Mouse (Mus musculus): ENCODE results near the gene Tacr2.

The Tacr2 gene

DNA sequence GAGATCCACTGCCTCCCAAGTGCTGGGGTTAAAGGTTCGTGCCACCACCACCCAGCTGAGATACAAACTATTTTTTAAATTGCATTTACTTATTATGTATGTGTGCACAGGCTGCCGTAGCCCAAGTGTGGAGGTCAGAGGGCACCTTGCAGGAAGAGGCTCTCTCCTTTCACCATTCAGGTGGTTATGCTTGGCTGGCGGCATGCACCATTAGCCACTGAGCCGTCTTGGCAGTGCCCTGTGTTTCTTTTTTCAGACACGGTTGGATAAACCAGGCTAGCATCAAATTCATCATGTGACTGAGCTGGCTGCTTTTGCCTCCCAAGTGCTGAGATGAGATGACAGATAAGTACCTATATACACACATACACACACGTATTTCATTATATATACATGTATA is 13.0 kb upstream of the Tacr2 start:
- DNase-seq (ENCODE audit: low spot score in 2 of 2): no peak

GRCm38 (mm10) chr10:62242358-62242757 is 9.9 kb upstream of the Tacr2 start:
- DNase-seq (ENCODE audit: low spot score in 2 of 2): peak in 1 of 2 experiments; percentile 25

- DNase-seq (ENCODE audit: low spot score in 2 of 2): peak; percentile 43 to 71
Measured at GRCm38 (mm10) chr10:62242896-62243295, 9.3 kb upstream of the Tacr2 start.

DNA sequence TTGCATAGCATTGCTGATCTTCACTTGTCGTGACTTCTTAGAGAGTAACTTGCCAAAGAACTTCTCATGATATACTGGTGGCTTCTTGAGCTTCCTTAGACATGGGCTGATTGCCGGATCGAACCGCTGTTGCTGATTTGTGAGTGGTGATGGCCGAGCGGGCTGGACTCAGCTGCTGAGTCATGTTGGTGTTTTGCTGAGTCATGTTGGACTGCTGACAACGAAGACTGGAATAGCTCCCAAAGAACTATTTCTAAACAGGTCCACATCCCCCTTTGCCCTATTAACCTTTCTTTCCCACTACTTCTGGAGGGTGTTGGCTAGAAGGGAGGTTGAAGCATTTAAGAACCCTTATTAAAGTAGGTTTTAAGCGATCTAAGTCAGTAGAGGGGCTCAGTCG is 8.2 kb upstream of the Tacr2 start:
- no peak for DNase-seq (ENCODE audit: low spot score in 2 of 2)

DNA sequence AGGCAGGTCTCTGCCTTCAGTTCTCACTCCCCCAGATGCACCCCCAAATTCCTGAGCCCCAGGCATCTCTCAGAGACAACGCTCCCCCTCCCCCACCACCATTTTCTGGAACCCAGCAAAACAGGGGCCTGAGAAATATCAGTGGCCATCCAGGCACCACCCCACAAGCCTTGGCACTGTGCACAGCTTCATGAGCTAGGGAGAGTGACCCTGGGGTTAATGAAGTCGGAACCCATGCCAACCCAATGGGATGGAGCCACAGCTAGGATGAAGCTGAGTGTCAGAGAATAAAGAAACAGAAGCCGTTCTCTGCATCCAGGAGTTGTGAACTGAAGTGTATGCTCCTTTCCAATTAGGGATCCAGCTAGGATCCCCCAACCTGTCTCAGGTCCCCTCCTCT is 5.1 kb upstream of the Tacr2 start:
- DNase-seq (ENCODE audit: low spot score in 2 of 2): no peak

DNA sequence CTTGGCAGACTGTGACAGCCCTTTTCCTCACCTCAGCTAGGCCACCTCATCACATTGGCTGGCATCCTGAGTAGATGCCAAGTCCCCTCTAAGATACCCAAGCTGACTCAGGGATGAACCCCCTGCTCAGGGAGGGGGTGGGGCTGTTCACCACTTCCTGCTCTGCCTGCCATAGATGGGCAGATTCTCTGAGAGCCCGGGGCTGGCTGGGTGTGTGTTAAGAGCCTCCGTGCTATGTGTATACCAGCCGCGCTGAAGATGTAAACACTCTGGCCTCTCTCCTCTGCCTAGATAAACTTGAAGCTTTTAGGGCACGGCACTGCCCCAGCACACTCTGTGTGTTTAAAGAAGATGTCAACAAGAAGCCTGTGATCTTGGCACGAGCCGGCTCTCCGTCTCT is 4.4 kb upstream of the Tacr2 start:
- no peak for DNase-seq (ENCODE audit: low spot score in 2 of 2)

DNA sequence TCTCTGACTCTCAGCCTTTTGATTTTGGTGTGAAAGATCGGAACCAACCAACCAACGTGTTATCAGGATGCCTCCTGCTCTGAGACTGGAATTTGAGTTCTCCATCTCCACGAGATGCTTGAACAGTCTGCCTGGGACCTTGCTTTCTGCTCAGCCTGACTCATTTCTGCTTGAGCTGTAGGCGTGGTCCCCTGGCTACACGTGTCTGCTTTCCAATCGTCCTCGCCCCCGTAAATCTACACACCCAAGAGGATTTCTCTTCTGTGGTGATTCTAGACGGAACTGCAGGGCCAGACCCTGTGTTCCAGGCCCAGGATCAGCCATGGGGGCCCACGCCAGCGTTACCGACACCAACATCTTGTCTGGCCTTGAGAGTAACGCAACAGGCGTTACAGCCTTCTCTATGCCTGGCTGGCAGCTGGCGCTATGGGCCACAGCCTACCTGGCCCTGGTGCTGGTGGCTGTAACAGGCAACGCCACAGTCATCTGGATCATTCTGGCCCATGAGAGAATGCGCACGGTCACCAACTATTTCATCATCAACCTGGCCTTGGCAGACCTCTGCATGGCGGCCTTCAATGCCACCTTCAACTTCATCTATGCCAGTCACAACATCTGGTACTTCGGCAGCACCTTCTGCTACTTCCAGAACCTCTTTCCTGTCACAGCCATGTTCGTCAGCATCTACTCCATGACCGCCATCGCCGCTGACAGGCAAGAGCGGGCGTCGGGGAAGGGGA is 428 bp downstream of the Tacr2 start:
- DNase-seq (ENCODE audit: low spot score in 2 of 2): no peak

- DNase-seq (ENCODE audit: low spot score in 2 of 2): no peak
Measured at GRCm38 (mm10) chr10:62258298-62258697, 6.1 kb downstream of the Tacr2 start.

DNA sequence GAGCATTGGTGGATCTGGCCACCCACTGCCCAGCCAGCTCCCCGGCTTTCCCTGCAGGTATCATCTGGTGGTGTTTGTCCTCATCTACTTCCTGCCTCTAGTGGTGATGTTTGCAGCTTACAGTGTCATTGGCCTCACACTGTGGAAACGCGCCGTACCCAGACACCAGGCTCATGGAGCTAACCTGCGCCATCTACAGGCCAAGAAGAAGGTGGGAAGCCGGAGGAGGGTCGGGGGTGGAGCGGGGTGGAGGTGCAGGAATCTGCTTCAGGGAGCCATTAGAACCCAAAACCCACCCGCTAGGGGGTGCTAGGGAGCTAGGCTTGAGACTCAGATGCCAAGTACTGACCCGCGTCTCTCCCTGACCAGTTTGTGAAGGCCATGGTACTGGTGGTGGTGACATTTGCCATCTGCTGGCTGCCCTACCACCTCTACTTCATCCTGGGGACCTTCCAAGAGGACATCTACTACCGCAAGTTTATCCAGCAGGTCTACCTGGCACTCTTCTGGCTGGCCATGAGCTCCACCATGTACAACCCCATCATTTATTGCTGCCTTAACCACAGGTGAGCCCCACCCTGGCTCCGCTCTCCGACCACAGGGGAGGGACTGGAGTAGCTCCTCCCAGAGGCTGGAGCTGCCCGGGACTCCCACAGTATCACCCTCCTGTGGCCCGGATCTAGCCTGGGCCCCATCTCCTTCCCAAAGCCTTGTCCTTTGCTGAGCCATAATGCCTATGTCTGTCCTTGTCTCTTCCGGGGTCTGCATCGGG is 9.1 kb downstream of the Tacr2 start:
- DNase-seq (ENCODE audit: low spot score in 2 of 2): peak; percentile 48 to 56

DNA sequence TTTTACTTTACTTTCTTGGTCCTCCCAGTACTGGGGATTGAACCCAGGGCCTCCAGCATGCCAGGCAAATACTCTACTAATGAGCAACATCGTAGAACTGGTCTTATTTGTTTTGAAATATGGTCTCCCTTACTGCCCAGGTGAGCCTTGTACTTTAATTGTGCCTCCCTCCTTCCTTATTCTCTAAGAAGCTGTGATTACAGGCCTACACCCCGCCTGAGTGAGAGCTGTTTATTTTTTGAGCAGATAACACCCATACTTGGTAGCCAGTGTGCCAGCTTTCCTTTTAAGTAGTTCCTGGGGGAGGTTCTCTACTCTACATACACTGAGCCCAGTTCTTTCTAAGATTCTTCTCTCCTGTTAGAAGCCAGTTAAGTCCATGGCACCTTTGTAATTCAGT is 12.1 kb downstream of the Tacr2 start:
- no peak for DNase-seq (ENCODE audit: low spot score in 2 of 2)

DNA sequence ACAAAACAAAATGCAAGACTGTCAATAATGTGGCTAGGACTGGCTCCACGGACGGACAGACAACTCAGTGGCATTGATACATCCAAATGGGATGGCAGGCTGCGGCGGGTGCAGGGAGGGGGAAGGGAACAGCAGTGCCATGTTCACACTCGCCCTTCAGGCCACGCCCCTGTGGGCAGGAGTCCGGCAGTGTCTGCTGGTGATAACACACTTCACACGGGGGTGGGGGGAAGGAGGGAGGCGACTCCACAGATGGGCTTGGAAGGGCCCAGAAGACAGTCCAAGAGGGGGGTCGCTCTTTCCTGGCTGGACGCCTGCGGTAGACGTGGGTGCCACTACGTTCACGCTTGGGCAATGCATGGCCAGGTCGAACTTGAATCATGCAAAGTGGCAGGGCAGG is 17.0 kb downstream of the Tacr2 start:
- DNase-seq (ENCODE audit: low spot score in 2 of 2): no peak

- peak; percentile 88 to 91 for DNase-seq (ENCODE audit: low spot score in 2 of 2)
Measured at GRCm38 (mm10) chr10:62275235-62275634, 23.0 kb downstream of the Tacr2 start.

- DNase-seq (ENCODE audit: low spot score in 2 of 2): no peak
Measured at GRCm38 (mm10) chr10:62277499-62278293, 25.5 kb downstream of the Tacr2 start.

DNA sequence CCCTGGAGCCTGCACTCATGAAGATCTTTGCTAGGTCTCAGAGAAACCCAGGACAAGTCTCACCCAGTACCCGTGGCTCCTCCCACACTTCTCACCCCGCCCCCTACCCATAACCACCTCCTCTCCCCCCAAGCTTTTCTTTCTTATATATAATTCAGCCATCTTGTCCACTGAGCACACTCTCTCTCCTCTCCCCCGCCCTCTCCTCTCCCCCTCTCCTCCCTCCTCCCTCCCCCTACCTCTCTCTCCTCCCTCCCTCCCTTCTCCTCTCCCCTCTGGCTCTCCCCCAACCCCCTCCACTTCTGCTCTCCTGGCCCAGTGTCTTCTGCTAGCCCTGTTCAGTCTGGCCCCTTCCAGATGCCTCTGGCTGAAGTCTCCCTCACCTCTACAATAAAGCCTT is 26.8 kb downstream of the Tacr2 start:
- DNase-seq (ENCODE audit: low spot score in 2 of 2): no peak

DNA sequence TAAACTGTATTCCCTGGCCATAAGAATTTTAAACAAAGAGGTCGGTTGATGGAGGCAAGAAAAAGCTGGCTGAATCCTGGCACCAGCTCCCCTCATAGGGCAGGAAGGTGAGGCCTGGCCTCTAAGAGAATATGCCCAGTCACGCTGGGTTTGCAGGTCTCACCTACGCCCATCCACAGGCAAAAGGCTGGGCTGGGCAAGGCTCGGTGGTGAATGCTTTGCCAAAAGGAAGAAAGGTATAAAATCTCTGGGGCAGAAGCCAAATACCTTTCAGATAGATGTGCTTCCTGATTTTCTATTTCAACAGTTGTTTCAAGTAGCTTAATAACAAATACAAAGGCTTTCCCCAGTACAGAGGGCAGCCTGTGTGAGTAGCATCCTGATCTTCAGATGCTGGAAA is 27.4 kb downstream of the Tacr2 start:
- no peak for DNase-seq (ENCODE audit: low spot score in 2 of 2)

- peak; percentile 32 to 50 for DNase-seq (ENCODE audit: low spot score in 2 of 2)
Measured at GRCm38 (mm10) chr10:62282782-62283181, 30.5 kb downstream of the Tacr2 start.

DNA sequence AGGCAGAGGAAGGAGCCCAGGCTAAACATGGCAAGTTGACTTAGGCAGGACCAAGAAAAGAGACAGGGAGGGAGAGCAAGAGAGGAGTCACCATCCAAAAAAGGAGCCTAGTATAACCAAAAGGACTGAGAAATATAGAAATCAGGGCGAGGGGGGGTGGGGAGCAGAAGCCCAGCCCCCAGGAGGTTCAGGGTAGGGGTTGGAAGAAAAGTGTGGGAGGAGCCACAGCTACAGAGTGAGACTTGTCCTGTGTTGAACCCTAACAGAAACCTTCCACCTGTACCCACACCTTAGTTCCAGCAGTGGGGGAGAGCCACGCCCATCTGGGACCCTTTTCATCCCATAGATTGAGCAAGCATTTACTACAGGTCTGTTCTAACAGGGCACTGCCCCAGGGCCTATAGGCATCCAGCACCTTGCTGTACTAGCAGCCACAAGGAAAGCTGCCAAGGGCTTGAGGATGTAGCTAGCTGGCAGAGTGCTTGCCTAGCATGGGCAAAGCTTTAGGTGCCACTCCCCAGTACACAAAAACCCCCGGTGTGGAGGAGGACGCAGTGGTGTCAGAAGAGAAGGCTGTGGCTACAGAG is 31.1 kb downstream of the Tacr2 start:
- DNase-seq (ENCODE audit: low spot score in 2 of 2): no peak

DNA sequence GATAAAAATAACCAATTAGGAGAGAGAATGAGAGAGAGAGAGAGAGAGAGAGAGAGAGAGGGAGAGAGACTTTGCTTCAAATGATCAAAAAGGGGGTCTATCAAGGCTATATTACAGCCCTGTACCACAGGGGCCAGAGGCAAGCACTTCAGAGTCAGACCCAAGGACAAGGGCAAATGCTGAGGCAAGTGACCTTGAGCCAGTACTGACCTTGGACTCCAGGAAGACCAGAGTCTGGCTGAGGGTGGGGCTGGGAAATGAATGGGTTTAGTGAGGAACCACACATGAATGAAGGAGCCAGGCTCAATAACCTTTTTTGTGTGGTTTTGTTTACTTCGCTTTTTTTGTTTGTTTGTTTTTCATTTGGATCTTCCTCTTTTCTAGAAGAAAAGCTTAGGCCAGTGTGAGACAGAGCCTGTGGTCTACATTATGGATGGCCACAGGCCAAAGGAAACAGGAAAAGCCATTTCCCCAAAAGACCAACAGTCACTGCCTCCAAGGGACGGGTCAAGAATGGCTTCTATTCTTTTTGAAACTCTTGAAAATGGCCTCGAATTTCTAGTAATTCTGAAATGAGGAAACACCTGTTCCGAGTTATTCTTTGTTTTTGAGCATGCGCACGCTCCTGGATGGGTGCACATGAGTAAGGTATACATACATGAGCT is 35.4 kb downstream of the Tacr2 start:
- DNase-seq (ENCODE audit: low spot score in 2 of 2): no peak

GRCm38 (mm10) chr10:62294112-62294511 is 41.9 kb downstream of the Tacr2 start:
- DNase-seq (ENCODE audit: low spot score in 2 of 2): peak in 1 of 2 experiments; percentile 16

- DNase-seq (ENCODE audit: low spot score in 2 of 2): no peak
Measured at GRCm38 (mm10) chr10:62296086-62296872, 44.0 kb downstream of the Tacr2 start.
